ENCODE assay signal across 10 mouse cellular contexts in the genomic region with DNA sequence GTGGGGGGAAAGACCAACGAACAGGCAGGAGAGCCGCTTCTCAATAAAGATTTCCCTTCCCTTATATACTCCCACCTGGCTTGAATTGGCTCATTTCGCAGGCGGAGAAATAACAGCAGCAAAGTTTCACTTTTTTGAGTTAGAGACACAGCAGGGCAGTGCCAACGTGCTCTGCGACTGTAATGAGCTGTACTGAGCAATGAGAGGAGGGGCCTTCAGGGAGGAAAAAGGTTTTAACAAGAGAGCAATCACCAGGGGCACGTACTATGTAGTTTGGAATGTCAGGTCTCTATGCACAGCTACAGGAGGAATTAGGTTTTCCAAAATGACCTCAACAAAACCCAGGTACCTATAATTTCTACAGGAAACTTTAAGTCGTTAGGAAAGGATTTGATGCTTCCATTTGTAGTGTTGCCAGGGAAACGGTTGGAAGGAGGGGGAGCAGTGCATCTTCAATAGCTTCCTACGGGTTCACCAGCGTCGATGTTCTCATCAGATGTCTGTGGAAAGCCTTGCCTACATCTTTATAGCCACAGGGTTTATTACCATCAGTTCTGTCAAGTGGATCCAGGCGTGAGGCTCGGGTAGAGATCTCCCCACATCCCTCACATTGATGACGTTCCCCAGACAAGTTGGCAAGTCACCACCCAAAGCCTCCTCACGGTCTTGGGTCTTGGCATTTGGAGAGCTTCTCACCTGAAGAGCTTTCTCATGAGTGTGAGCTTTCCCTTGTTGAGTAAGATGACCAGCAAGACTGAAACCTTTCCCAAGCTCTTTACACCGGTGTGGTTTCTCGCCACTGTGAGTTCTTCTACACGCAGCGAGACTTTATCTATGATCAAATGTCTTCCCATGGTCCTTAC. TPM values are rescaled to one million over a fixed set of nuclear protein-coding genes. Genes with fewer than 3 reads are reported as not detected.
DNase-seq lines count a peak whose midpoint lies in the region; ATAC-seq and TF ChIP-seq lines count a peak whose summit lies in the region.
"Had no signal": no experiment of that assay in that cellular context is flagged by ENCODE, and none has a peak within 500 bp of the region (broad histone marks: within the 10 kb centered on the region; RNA-seq: fewer than 3 reads in every experiment).

No protein-coding gene starts in this region.

- peaks cover 15% of the 10 kb centered on the region for H3K4me1 ChIP-seq in forebrain, embryonic 13.5 days
- no peaks in the 10 kb centered on the region for H3K4me1 ChIP-seq in liver, embryonic 13.5 days (replicated peaks)
- no peaks in the 10 kb centered on the region for H3K4me1 ChIP-seq in neural tube, embryonic 14.5 days (ENCODE audit: control insufficient read depth, insufficient read depth, low read length)
- no peaks in the 10 kb centered on the region for H3K4me1 ChIP-seq in cerebellum, adult 2 months (ENCODE audit: control insufficient read depth, insufficient read depth, low read length)

- peak; percentile 76; the same call in 1 of the 2 replicates for ATAC-seq in forebrain, embryonic 13.5 days
- ATAC-seq in liver, embryonic 13.5 days (ENCODE audit: low read depth): no peak
- peak; percentile 58 for ATAC-seq in neural tube, embryonic 14.5 days (ENCODE audit: low read depth)

- no peak overlapping the region; the same call in 1 of the 2 replicates for H3K4me3 ChIP-seq in layer of hippocampus, adult 2 months
- peak overlapping the region; percentile 34 for H3K4me3 ChIP-seq in forebrain, embryonic 13.5 days
- no peak overlapping the region for H3K4me3 ChIP-seq in liver, embryonic 13.5 days (replicated peaks)
- peak overlapping the region; percentile 14; the same call in 1 of the 2 replicates for H3K4me3 ChIP-seq in neural tube, embryonic 14.5 days (ENCODE audit: low read depth, low read length)
- H3K4me3 ChIP-seq in cerebellum, adult 2 months (replicated peaks; ENCODE audit: insufficient read depth, low read depth, low read length): no peak overlapping the region
- H3K4me3 ChIP-seq: erythroblast, embryonic 14.5 days had no signal

- peak overlapping the region; percentile 62 for H3K4me2 ChIP-seq in forebrain, embryonic 13.5 days
- peak overlapping the region; percentile 1 for H3K4me2 ChIP-seq in liver, embryonic 13.5 days
- peak overlapping the region; percentile 29; the same call in 1 of the 2 replicates for H3K4me2 ChIP-seq in neural tube, embryonic 14.5 days (ENCODE audit: low read depth, low read length)

- H3K9me3 ChIP-seq in forebrain, embryonic 13.5 days (replicated peaks): peaks cover 11% of the 10 kb centered on the region
- peaks cover 4% of the 10 kb centered on the region; the same call in 1 of the 2 replicates for H3K9me3 ChIP-seq in liver, embryonic 13.5 days (replicated peaks)
- no peaks in the 10 kb centered on the region; the same call in 1 of the 2 replicates for H3K9me3 ChIP-seq in neural tube, embryonic 14.5 days (ENCODE audit: control insufficient read depth, low read length)

- H3K27me3 ChIP-seq in forebrain, embryonic 13.5 days: no peaks in the 10 kb centered on the region
- peaks cover 23% of the 10 kb centered on the region for H3K27me3 ChIP-seq in liver, embryonic 13.5 days
- H3K27me3 ChIP-seq in neural tube, embryonic 14.5 days (ENCODE audit: control insufficient read depth, insufficient read depth, low read length): no peaks in the 10 kb centered on the region
- H3K27me3 ChIP-seq in cerebellum, adult 2 months (ENCODE audit: control insufficient read depth, insufficient read depth, low read length): no peaks in the 10 kb centered on the region

- no peak for DNase-seq in layer of hippocampus, adult 2 months (ENCODE audit: low spot score in 2 of 2)
- DNase-seq in layer of hippocampus, adult 11-12 months (ENCODE audit: low spot score): no peak
- no peak for DNase-seq in liver, embryonic 13.5 days
- no peak for DNase-seq in cerebellum, adult 2 months
- DNase-seq in thymus, postnatal 36 days: no peak
- DNase-seq in spleen, postnatal 10 days (ENCODE audit: low spot score in 2 of 2): no peak

- TF ChIP-seq CTCF in layer of hippocampus, adult 2 months (conservative IDR thresholded peaks at IDR 0.05): no peak
- no peak for TF ChIP-seq CTCF in cerebellum, adult 2 months (IDR thresholded peaks at IDR 0.05; ENCODE audit: borderline replicate concordance, insufficient read depth, low read depth, low read length)

- 0 out of 2 replicates have a peak overlapping the region, but pooled peaks have one; percentile 32 for H3K27ac ChIP-seq in layer of hippocampus, adult 2 months
- H3K27ac ChIP-seq in forebrain, embryonic 13.5 days: peak overlapping the region; percentile 40; the same call in 1 of the 2 replicates
- no peak overlapping the region for H3K27ac ChIP-seq in liver, embryonic 13.5 days
- no peak overlapping the region for H3K27ac ChIP-seq in neural tube, embryonic 14.5 days (ENCODE audit: low read depth, low read length)
- H3K27ac ChIP-seq in cerebellum, adult 2 months (ENCODE audit: insufficient read depth, low read length): no peak overlapping the region

- H3K36me3 ChIP-seq in forebrain, embryonic 13.5 days (ENCODE audit: poor library complexity, severe bottlenecking): no peaks in the 10 kb centered on the region
- H3K36me3 ChIP-seq in liver, embryonic 13.5 days: no peaks in the 10 kb centered on the region
- H3K36me3 ChIP-seq in neural tube, embryonic 14.5 days (ENCODE audit: control insufficient read depth, insufficient read depth, low read length): no peaks in the 10 kb centered on the region

- 38% methylated on average over 20 of the region's 20 CpGs for WGBS in forebrain, embryonic 13.5 days
- WGBS in liver, embryonic 13.5 days (ENCODE audit: insufficient replicate concordance): 43% methylated on average over 20 of the region's 20 CpGs
- 34% methylated on average over 20 of the region's 20 CpGs for WGBS in neural tube, embryonic 14.5 days
- WGBS in cerebellum, adult 2 months: 29% methylated on average over 20 of the region's 20 CpGs

- no peak for TF ChIP-seq POLR2A in cerebellum, adult 2 months (IDR thresholded peaks at IDR 0.05; ENCODE audit: borderline replicate concordance, insufficient read depth, low read length)

- peak overlapping the region; percentile 55 for H3K9ac ChIP-seq in forebrain, embryonic 13.5 days
- H3K9ac ChIP-seq in liver, embryonic 13.5 days: no peak overlapping the region
- no peak overlapping the region for H3K9ac ChIP-seq in neural tube, embryonic 14.5 days (replicated peaks; ENCODE audit: low read depth, low read length)

RNA-seq across cellular contexts. Expression of gene Tescl, which starts 7.2 kb away (rescaled TPM):
- not detected for total RNA-seq in layer of hippocampus, adult 2 months (2021)
- not detected in 2 replicates for polyA plus RNA-seq in forebrain, embryonic 13.5 days (2015; fragmentation: Nextera tagmentation; extraction: Ambion mirVana)
- not detected in 2 replicates for polyA plus RNA-seq in liver, embryonic 13.5 days (2015; fragmentation: Nextera tagmentation; extraction: Ambion mirVana)
- 0.32 and 0.99 TPM in 2 replicates for polyA plus RNA-seq in neural tube, embryonic 14.5 days (2014; fragmentation: Nextera tagmentation; extraction: Ambion mirVana)
- polyA plus RNA-seq in cerebellum, adult 2 months (2012; rRNA removed): 0.22 and 0.39 TPM in 2 replicates
- polyA plus RNA-seq: erythroblast, embryonic 14.5 days had no signal

RNA-seq across cellular contexts. Expression of gene Zfp94, which starts 10.0 kb away (rescaled TPM):
- 10 to 100 TPM; 16.6 to 17.5 TPM for total RNA-seq in layer of hippocampus, adult 2 months (2021)
- polyA plus RNA-seq in forebrain, embryonic 13.5 days (2015; fragmentation: Nextera tagmentation; extraction: Ambion mirVana): 20.1 and 20.9 TPM in 2 replicates
- 2.5 and 2.6 TPM in 2 replicates for polyA plus RNA-seq in liver, embryonic 13.5 days (2015; fragmentation: Nextera tagmentation; extraction: Ambion mirVana)
- polyA plus RNA-seq in neural tube, embryonic 14.5 days (2014; fragmentation: Nextera tagmentation; extraction: Ambion mirVana): 19.2 and 24.2 TPM in 2 replicates
- polyA plus RNA-seq in cerebellum, adult 2 months (2012; rRNA removed): 18.2 and 18.3 TPM in 2 replicates

RNA-seq across cellular contexts. Expression of gene Lypd5, which starts 22.5 kb away (rescaled TPM):
- not detected for total RNA-seq in layer of hippocampus, adult 2 months (2021)
- polyA plus RNA-seq in forebrain, embryonic 13.5 days (2015; fragmentation: Nextera tagmentation; extraction: Ambion mirVana): not detected in 2 replicates
- not detected in 2 replicates for polyA plus RNA-seq in liver, embryonic 13.5 days (2015; fragmentation: Nextera tagmentation; extraction: Ambion mirVana)
- polyA plus RNA-seq in neural tube, embryonic 14.5 days (2014; fragmentation: Nextera tagmentation; extraction: Ambion mirVana): not detected in 2 replicates
- not detected in 2 replicates for polyA plus RNA-seq in cerebellum, adult 2 months (2012; rRNA removed)
- total RNA-seq: monocyte, adult 5-6 weeks had no signal
- polyA plus RNA-seq: erythroblast, embryonic 14.5 days had no signal

RNA-seq across cellular contexts. Expression of gene Zfp61, which starts 25.5 kb away (rescaled TPM):
- total RNA-seq in layer of hippocampus, adult 2 months (2021): 10 to 100 TPM; 21.6 to 24.2 TPM
- polyA plus RNA-seq in forebrain, embryonic 13.5 days (2015; fragmentation: Nextera tagmentation; extraction: Ambion mirVana): 44.0 and 46.2 TPM in 2 replicates
- 3.4 and 5.1 TPM in 2 replicates for polyA plus RNA-seq in liver, embryonic 13.5 days (2015; fragmentation: Nextera tagmentation; extraction: Ambion mirVana)
- polyA plus RNA-seq in neural tube, embryonic 14.5 days (2014; fragmentation: Nextera tagmentation; extraction: Ambion mirVana): 37.3 and 39.6 TPM in 2 replicates
- polyA plus RNA-seq in cerebellum, adult 2 months (2012; rRNA removed): 33.0 and 36.4 TPM in 2 replicates
- polyA plus RNA-seq: erythroblast, embryonic 14.5 days had no signal

RNA-seq across cellular contexts. Expression of gene Kcnn4, which starts 43.6 kb away (rescaled TPM):
- total RNA-seq in layer of hippocampus, adult 2 months (2021): under 1 TPM; 0.64 to 0.67 TPM
- 0.40 and 0.44 TPM in 2 replicates for polyA plus RNA-seq in forebrain, embryonic 13.5 days (2015; fragmentation: Nextera tagmentation; extraction: Ambion mirVana)
- polyA plus RNA-seq in liver, embryonic 13.5 days (2015; fragmentation: Nextera tagmentation; extraction: Ambion mirVana): 126 and 128 TPM in 2 replicates
- polyA plus RNA-seq in neural tube, embryonic 14.5 days (2014; fragmentation: Nextera tagmentation; extraction: Ambion mirVana): 2.0 and 2.1 TPM in 2 replicates
- 0.49 and 0.59 TPM in 2 replicates for polyA plus RNA-seq in cerebellum, adult 2 months (2012; rRNA removed)

Comparison
In these comparisons a context has a peak if more than half of its experiments do, and no peak if none do; other contexts are left out.
1. H3K27ac ChIP-seq: peak in layer of hippocampus, adult 2 months (single experiment) and forebrain, embryonic 13.5 days (single experiment); none in liver, embryonic 13.5 days (single experiment), neural tube, embryonic 14.5 days (single experiment) and cerebellum, adult 2 months (single experiment).
2. H3K4me3 ChIP-seq: peak in forebrain, embryonic 13.5 days (single experiment) and neural tube, embryonic 14.5 days (single experiment); none in layer of hippocampus, adult 2 months (single experiment), liver, embryonic 13.5 days (single experiment) and cerebellum, adult 2 months (single experiment).
3. H3K4me2 ChIP-seq: peak in every context shown above with its lines; median percentile 62 in forebrain, embryonic 13.5 days; 29 in neural tube, embryonic 14.5 days; 1 in liver, embryonic 13.5 days.